Mouse (Mus musculus): Measurements from ENCODE around the gene Gm3336.

GRCm38 (mm10) chr8:70699116-70699833 is 19.1 kb upstream of the Gm3336 start:
- TF ChIP-seq POLR2A (IDR thresholded peaks at IDR 0.05; ENCODE audit: borderline replicate concordance, control insufficient read depth, low read depth, low read length), result no peak
- TF ChIP-seq CTCF (IDR thresholded peaks at IDR 0.05; ENCODE audit: control insufficient read depth, insufficient read depth, low read length), result no peak

Data from bone marrow, adult 2 months (tissue).